In genomic region chr12:69419606-69420005, GRCm38 (mm10) we compare ENCODE assay signal across 22 mouse cellular contexts. TPM values are rescaled to one million over a fixed set of nuclear protein-coding genes. Genes with fewer than 3 reads are reported as not detected.
A peak's percentile ranks its signal among the peaks of the same experiment; 100 is the strongest.
DNase-seq lines count a peak whose midpoint lies in the region; ATAC-seq and TF ChIP-seq lines count a peak whose summit lies in the region.
"Had no signal": no experiment of that assay in that cellular context is flagged by ENCODE, and none has a peak within 500 bp of the region (broad histone marks: within the 10 kb centered on the region; RNA-seq: fewer than 3 reads in every experiment).

No protein-coding gene starts in this region.

- H3K4me1 ChIP-seq in kidney, postnatal 0 days (replicated peaks; ENCODE audit: insufficient read depth, low read length), result 0 out of 2 replicates have a peak, but pooled peaks cover 5% of the 10 kb centered on the region
- H3K4me1 ChIP-seq in cerebellum, adult 2 months (ENCODE audit: control insufficient read depth, insufficient read depth, low read length), result peaks cover 16% of the 10 kb centered on the region
- H3K4me1 ChIP-seq: hindbrain, embryonic 15.5 days had no signal

- H3K4me2 ChIP-seq in kidney, postnatal 0 days (ENCODE audit: low read length), result no peak overlapping the region
- H3K4me2 ChIP-seq: embryonic facial prominence, embryonic 13.5 days; heart, embryonic 13.5 days; hindbrain, embryonic 15.5 days; intestine, embryonic 15.5 days; limb, embryonic 15.5 days; liver, embryonic 15.5 days had no signal

- no peak for TF ChIP-seq CTCF in kidney, postnatal 0 days (IDR thresholded peaks at IDR 0.05; ENCODE audit: low read depth)
- TF ChIP-seq CTCF in cerebellum, adult 2 months (IDR thresholded peaks at IDR 0.05; ENCODE audit: borderline replicate concordance, insufficient read depth, low read depth, low read length), result no peak

- H3K4me3 ChIP-seq in kidney, postnatal 0 days (replicated peaks; ENCODE audit: low read depth, low read length), result no peak overlapping the region
- H3K4me3 ChIP-seq in cerebellum, adult 2 months (replicated peaks; ENCODE audit: insufficient read depth, low read depth, low read length), result no peak overlapping the region
- H3K4me3 ChIP-seq: embryonic facial prominence, embryonic 13.5 days; gastrocnemius, adult 2 months; heart, embryonic 13.5 days; hindbrain, embryonic 15.5 days; intestine, embryonic 15.5 days; limb, embryonic 15.5 days; liver, embryonic 15.5 days had no signal

- no peaks in the 10 kb centered on the region for H3K27me3 ChIP-seq in kidney, postnatal 0 days (ENCODE audit: insufficient read depth, low read length)
- H3K27me3 ChIP-seq in cerebellum, adult 2 months (ENCODE audit: control insufficient read depth, insufficient read depth, low read length), result no peaks in the 10 kb centered on the region
- H3K27me3 ChIP-seq: embryonic facial prominence, embryonic 13.5 days; heart, embryonic 13.5 days; hindbrain, embryonic 15.5 days; intestine, embryonic 15.5 days; limb, embryonic 15.5 days; liver, embryonic 15.5 days had no signal

- no peak for DNase-seq in kidney, postnatal 0 days (ENCODE audit: low spot score)
- DNase-seq in kidney, postnatal 25 days, result no peak
- peak; percentile 27 for DNase-seq in Muller cell, postnatal 12 days (ENCODE audit: inconsistent ontology term)
- DNase-seq in cerebellum, adult 2 months, result no peak
- DNase-seq in ovary, adult 18-20 months (ENCODE audit: low spot score), result no peak
- DNase-seq: gastrocnemius, adult 2 months; heart, postnatal 36 days; retina, postnatal 1 day; thymus, adult 18-20 months had no signal

- H3K27ac ChIP-seq in kidney, postnatal 0 days, result no peak overlapping the region
- no peak overlapping the region for H3K27ac ChIP-seq in cerebellum, adult 2 months (ENCODE audit: insufficient read depth, low read length)
- H3K27ac ChIP-seq: embryonic facial prominence, embryonic 13.5 days; gastrocnemius, adult 2 months; heart, embryonic 13.5 days; hindbrain, embryonic 15.5 days; intestine, embryonic 15.5 days; limb, embryonic 15.5 days; liver, embryonic 15.5 days had no signal

- TF ChIP-seq POLR2A in cerebellum, adult 2 months (IDR thresholded peaks at IDR 0.05; ENCODE audit: borderline replicate concordance, insufficient read depth, low read length), result no peak

- H3K9ac ChIP-seq in kidney, postnatal 0 days (ENCODE audit: low read depth, low read length), result no peak overlapping the region
- H3K9ac ChIP-seq: embryonic facial prominence, embryonic 13.5 days; heart, embryonic 13.5 days; hindbrain, embryonic 15.5 days; intestine, embryonic 15.5 days; limb, embryonic 15.5 days; liver, embryonic 15.5 days had no signal

- ATAC-seq in kidney, postnatal 0 days (replicated peaks; ENCODE audit: low FRiP score, low read depth), result peak; percentile 41; the same call in 1 of the 2 replicates
- ATAC-seq in granulocyte monocyte progenitor cell, adult 5-6 weeks (replicated peaks; ENCODE audit: poor library complexity, severe bottlenecking), result peak; percentile 26
- no peak for ATAC-seq in frontal cortex, adult (ENCODE audit: low TSS enrichment)
- ATAC-seq: CD4-positive, CD25-positive, alpha-beta regulatory T cell, adult 4 months; forebrain, embryonic 16.5 days; intestine, embryonic 15.5 days; midbrain, embryonic 16.5 days had no signal

- no peaks in the 10 kb centered on the region for H3K9me3 ChIP-seq in kidney, postnatal 0 days (replicated peaks; ENCODE audit: low read length)
- H3K9me3 ChIP-seq: embryonic facial prominence, embryonic 13.5 days; G1E; heart, embryonic 13.5 days; hindbrain, embryonic 15.5 days; intestine, embryonic 15.5 days; limb, embryonic 15.5 days; liver, embryonic 15.5 days had no signal

- no peaks in the 10 kb centered on the region for H3K36me3 ChIP-seq in kidney, postnatal 0 days (ENCODE audit: insufficient read depth, low read length)
- H3K36me3 ChIP-seq: embryonic facial prominence, embryonic 13.5 days; G1E; heart, embryonic 13.5 days; hindbrain, embryonic 15.5 days; intestine, embryonic 15.5 days; limb, embryonic 15.5 days; liver, embryonic 15.5 days had no signal

- 62% methylated on average over 4 of the region's 4 CpGs for WGBS in kidney, postnatal 0 days
- 86% methylated on average over 4 of the region's 4 CpGs for WGBS in cerebellum, adult 2 months

RNA-seq across cellular contexts. Expression of gene Gm9887, which starts 47.3 kb away (rescaled TPM):
- polyA plus RNA-seq in kidney, postnatal 0 days (2015; fragmentation: Nextera tagmentation; extraction: Ambion mirVana), result 1.3 and 3.2 TPM in 2 replicates
- not detected in 2 replicates for total RNA-seq in granulocyte monocyte progenitor cell, adult 5-6 weeks (2014; fragmentation: Nextera tagmentation)
- total RNA-seq in granulocyte monocyte progenitor cell, adult 5-6 weeks (2017), result not detected in 2 replicates
- 0.33 and 0.61 TPM in 2 replicates for polyA plus RNA-seq in cerebellum, adult 2 months (2012; rRNA removed)
- total RNA-seq: gastrocnemius, adult 2 months; heart, postnatal 36 days; megakaryocyte-erythroid progenitor cell, adult 5-6 weeks had no signal

RNA-seq across cellular contexts. Expression of gene Arf6, which starts 47.7 kb away (rescaled TPM):
- polyA plus RNA-seq in kidney, postnatal 0 days (2015; fragmentation: Nextera tagmentation; extraction: Ambion mirVana), result 56.2 and 70.7 TPM in 2 replicates
- total RNA-seq in granulocyte monocyte progenitor cell, adult 5-6 weeks (2014; fragmentation: Nextera tagmentation), result 84.7 and 85.7 TPM in 2 replicates
- 148 and 154 TPM in 2 replicates for total RNA-seq in granulocyte monocyte progenitor cell, adult 5-6 weeks (2017)
- polyA plus RNA-seq in cerebellum, adult 2 months (2012; rRNA removed), result 67.3 and 67.6 TPM in 2 replicates
